Mouse (Mus musculus) right cerebral cortex, adult 2 months (tissue): Measurements from ENCODE around the gene Sebox.
A peak's percentile ranks its signal among the peaks of the same experiment; 100 is the strongest.
"Not testable (repeated sequence)": the region's sequence is repeated elsewhere in the genome, so short reads cannot be mapped to it uniquely, and the experiment has no call there.

ENCODE experiments used
- DNase-seq, 2 experiments: peaks; one replicate each; pipeline ENCODE4 v3.0.0; 2021 to 2022; ENCODE audit warnings: low spot score in 2 of 2

The Sebox gene

DNA sequence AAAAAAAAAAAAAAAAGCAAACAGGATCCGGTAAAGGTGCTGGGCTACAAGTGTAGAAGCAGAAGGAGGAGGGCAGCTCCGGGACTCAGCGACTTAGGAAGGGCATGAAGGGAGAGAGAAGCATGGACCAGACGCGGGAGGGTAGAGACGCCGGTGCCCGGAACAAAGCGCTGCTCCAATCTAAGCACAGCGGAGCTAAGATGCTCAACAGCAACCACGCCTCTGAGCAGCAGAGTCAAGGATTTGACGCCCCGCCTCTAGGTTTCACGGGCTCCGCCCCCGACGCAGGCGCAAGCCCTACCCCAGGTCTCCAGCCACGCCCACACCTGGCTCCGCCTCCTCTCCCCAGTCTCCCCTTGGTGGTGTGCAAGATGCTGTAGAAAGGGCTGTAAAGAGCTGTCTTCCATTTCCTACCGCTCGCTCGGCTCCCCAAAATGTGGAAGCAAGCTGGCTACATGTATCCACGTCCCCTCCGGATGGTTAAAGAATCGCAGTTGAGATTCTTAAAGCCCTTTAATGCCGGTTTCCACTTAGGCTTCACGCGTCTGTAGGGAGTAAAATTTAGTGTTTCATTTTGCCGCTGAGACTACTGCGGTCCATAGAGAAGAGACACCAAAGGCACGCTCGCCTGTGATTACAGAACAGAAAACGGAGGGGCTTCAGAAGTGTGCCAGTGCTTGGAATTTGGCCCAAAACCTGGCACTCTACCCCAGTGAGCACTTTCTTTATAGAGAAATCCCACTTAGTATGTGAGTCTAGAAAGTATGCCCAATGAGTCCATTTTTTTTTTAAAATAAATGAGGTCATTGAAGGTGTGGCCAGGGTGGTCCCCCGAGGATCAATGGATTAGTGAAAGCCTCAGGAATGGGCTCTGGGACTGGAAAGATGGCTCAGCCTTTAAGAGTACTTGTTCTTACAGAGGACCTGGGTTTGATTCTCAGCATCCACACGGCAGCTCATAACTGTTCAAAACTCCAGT lies 5.4 kb upstream of the Sebox start, which contains the start of gene Sarm1:
Gene Sarm1, minus strand, starts transcription at position 211 of the 979 bp plus-strand sequence.
- peak; percentile 95 for DNase-seq

- no peak for DNase-seq
These were observed 4.2 kb upstream of the Sebox start, which contains the start of gene Vtn for GRCm38 (mm10) chr11:78499004-78499403. Gene Vtn (plus strand): TSS chr11:78499091.

DNA sequence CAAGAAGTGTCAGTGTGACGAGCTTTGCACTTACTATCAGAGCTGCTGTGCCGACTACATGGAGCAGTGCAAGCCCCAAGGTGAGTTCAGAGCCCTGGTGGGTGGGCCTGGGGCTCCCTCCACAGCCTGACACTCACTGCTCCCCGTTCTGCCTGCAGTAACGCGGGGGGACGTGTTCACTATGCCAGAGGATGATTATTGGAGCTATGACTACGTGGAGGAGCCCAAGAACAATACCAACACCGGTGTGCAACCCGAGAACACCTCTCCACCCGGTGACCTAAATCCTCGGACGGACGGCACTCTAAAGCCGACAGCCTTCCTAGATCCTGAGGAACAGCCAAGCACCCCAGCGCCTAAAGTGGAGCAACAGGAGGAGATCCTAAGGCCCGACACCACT lies 3.7 kb upstream of the Sebox start:
- DNase-seq = no peak

DNA sequence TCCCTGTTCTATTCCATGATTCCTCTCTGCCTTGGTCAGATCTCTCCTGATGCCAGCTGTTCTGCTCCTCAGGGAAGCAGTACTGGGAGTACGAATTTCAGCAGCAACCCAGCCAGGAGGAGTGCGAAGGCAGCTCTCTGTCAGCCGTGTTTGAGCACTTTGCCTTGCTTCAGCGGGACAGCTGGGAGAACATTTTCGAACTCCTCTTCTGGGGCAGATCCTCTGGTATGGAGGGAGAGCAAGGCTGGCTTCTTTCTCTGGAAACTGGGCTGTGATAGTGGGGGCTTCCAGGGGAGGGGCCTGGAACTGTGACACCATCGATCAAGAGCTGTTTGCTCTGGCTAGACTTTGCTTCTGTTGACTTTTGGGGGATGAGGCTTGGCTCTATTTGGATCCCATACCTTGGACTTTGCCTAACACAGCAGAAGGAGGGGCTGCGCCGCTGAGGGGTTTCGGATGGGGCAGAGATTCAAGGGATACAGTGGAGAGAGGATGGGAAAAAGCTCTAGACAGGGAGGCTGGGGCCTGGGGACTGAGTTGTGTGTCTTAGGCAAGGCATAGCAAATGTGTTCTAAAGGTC lies 2.5 kb upstream of the Sebox start:
- no peak for DNase-seq

DNA sequence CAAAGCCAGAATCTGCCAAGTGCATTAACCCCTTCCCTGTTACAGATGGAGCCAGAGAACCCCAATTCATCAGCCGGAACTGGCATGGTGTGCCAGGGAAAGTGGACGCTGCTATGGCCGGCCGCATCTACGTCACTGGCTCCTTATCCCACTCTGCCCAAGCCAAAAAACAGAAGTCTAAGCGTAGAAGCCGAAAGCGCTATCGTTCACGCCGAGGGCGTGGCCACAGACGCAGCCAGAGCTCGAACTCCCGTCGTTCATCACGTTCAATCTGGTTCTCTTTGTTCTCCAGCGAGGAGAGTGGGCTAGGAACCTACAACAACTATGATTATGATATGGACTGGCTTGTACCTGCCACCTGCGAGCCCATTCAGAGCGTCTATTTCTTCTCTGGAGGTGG lies 1.7 kb upstream of the Sebox start:
- DNase-seq = no peak

DNA sequence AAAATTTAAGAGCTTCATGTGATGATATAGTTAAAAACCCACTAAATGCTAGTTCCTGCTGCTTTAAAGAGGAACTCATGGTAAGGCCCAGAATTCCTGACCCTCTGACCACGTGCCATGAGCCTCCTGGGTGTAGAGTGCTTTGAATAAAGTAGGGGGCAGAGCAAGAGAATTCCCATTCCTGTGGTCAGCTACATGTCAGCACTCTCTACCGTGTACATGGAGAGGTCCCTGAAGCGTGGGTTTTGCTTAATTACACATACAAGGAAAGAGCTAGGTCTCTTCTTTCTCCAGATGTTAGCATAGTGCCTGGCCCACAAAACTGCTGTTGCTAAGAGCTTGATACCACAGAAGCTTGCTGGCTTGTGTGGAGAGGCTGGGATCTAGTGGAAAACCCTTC lies 2.2 kb downstream of the Sebox start:
- DNase-seq = no peak

DNA sequence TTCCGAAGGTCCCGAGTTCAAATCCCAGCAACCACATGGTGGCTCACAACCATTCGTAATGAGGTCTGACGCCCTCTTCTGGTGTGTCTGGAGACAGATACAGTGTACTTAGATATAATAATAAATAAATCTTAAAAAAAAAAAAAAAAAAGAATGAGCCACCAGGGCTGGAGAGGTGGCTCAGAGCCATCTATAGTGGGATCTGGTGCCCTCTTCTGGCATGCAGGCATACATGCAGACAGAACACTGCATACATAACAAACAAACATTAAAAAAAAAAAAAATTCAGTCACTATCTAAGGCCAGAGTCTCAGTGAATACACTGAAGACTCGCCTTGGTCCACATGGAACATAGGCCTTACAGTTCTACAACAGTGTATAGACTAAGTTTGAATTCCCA lies 5.9 kb downstream of the Sebox start:
- no peak for DNase-seq

GRCm38 (mm10) chr11:78512025-78512957 lies 9.0 kb downstream of the Sebox start, which contains the start of the genes Tmem199 and Poldip2:
Gene Tmem199 (minus strand): TSS chr11:78512172.
Gene Poldip2 (plus strand): TSS chr11:78512193.
- DNase-seq = peak; percentile 85 to 89

DNA sequence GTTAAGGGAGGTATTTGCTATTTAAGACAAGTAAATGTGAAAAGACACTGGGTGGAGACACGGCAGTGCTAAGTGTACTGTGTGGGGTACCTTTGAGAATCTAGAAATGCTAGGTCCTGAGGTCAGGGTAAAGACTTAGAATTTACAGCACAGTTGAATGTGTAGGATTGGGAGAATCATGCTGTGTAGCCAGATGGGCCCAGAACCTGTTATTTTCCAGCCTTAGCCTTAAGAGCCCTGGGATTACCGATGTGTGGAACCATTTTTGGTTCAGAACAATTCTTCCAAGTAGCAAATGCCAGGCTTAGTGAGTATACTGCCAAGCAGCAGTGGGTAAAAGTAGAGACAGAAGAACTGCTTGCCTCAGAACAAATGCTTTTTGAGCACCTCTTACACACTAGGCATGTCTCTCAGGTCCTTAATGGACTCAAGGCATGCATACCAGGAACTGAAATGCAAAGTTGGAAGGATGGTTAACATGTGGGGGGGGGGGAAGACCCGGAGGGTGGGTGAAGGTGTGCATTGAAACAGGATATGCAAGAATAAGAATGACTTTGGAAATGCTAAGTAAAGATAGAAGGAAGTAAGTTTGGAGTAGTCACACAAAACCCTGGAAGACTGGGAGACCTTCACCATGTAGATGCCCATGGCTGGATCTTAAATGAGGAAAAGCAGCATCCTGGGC lies 10.0 kb downstream of the Sebox start:
- DNase-seq = no peak

DNA sequence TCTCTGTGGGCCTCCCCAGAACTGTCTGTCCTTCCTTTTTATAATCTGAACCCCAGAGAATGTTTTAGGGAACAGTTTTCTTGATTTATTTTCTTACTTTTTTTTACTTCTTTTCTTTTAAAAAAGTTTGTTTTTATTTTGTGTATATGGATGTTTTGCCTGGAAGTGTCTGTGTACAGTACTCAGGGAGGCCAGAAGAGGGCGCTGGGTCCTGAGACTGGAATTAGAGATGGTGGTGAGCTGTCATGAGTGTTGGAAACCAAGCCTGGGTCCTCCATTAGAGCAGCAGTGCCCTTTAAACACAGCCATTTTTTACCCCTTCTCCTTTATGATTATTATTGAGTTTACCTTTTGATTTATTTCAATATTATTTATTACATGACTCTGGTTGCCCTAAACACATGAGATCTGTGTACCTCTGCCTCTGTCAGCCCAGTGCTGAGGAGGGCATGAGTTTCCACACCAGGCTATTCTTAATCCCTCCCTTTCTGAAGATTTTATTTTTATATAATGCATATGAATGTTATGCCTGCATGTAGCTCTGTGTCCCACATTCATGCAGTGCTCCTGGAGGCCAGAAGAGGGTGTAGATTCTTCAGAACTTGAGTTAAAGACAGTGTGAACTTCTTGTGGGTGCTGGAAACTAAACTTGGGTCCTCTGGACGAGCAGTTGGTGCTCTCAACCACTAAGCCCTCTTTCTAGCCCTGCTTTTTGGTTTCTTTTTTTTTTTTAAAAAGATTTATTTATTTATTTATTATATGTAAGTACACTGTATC lies 12.5 kb downstream of the Sebox start:
- DNase-seq = no peak

DNA sequence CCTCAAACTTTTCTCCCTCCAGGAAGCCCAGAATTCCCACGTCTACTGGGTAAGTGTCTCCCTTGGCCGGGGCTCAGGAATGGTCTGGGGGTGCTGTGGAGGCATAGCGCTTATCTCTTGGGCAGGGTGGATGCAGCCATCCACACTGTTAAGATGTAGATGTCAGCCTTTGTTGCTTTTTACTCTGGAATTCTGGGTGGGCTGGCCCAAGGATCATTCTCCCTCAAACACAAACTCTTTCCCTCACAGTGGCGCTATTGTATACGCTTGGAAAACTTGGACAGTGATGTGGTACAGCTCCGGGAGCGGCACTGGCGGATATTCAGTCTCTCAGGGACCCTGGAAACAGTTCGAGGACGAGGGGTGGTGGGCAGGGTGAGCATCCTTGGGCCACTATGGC lies 15.7 kb downstream of the Sebox start:
- DNase-seq = no peak

- DNase-seq = no peak
These were observed 18.6 kb downstream of the Sebox start for GRCm38 (mm10) chr11:78521880-78522279.

DNA sequence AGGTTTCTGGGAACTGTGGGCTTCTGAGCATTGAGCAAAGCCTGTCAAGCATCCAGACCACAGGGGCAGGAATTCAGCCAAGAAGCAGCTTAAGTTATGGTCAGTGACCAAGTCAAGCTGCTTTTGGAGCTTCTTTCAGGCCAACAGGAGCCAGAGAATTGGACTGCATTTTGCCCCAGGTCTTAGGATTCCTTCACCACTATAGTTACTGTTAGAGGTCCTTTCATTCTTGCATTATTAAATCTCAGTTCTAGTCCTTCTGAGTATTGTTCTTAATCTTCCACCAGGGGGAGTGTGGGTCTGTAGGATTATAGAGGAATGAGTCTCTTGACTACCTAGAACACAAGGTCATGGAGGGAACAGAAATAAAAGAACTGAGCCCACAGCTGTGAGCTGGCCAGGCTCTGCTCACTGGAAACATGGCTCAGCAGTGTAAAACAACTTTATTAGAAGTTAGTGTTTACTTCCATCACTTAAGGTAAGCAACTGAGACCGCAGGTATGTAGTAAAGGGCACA lies 19.3 kb downstream of the Sebox start:
- DNase-seq = no peak

- no peak for DNase-seq
These were observed 20.2 kb downstream of the Sebox start for GRCm38 (mm10) chr11:78523241-78523955.

DNA sequence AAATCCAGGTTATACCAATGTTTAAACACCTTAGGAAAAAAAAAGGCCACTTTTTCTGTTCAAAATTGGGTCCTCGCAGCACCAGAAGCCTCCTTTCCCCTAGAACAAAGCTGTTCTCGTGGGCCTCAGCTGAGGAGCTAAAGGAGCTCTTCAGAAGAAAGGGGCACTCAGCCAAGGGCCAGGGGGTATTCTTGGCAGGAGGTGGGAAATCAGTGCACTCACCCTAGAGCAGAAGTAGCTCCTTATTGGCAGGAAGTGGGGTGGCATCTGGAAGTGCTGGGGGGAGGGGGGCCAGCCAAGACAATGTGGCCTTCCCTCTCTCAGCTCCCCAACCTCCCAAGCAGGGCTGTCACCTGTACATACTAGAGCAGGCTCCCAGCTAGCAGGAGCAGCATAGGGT lies 21.6 kb downstream of the Sebox start:
- no peak for DNase-seq

DNA sequence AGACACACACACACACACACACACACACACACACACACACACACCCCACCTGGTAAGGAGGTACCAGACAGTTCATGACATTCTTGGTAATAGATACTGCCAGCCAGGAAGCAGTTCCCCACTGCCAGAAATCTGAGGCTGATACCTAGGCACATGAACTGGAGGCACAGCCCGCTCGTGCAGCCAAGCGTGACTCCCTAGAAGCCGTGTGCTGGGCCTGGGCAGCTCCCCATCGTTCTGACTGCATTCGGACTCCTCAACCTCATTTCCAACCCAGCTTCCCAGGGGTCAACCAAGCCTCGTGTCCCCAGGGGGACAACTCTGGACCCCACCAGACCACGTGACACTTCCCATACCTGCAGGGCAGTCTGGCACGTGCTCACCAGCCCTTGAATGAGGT lies 25.5 kb downstream of the Sebox start:
- no peak for DNase-seq

DNA sequence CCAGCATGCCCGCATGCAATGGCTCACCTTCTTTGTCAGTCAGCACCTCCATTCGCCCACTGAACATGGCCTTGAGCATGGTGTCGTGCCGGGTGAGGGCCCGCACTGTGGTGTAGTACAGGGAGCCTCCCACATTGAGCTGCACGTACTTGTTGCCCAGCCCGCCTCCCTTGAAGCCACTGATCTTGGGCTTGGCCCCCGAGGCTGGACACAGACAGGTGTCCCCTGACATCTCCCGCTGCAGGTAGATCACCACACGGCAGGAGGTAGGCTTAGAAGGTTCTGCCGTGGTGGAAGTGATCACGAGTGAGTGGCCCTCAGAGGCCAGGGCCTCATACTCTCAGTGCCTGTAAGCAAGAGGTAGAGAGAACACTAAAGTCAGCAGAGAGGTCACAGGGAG lies 26.8 kb downstream of the Sebox start:
- DNase-seq = no peak

- no peak for DNase-seq
These were observed 27.8 kb downstream of the Sebox start for GRCm38 (mm10) chr11:78531046-78531445.

GRCm38 (mm10) chr11:78531515-78531914 lies 28.3 kb downstream of the Sebox start:
- not testable (repeated sequence) for DNase-seq

GRCm38 (mm10) chr11:78534516-78534915 lies 31.3 kb downstream of the Sebox start:
- DNase-seq = no peak
